Mouse (Mus musculus): ENCODE results near the gene Ppp1r14d. TPM values are rescaled to one million over a fixed set of nuclear protein-coding genes. Genes with fewer than 3 reads are reported as not detected.

The Ppp1r14d gene
- total RNA-seq, 2 experiments from 2014 or later: not detected

GRCm38 (mm10) chr2:119249592-119250061, 19.9 kb upstream of the Ppp1r14d start:
- Histone ChIP-seq H3K4me3 (no peak overlapping the region), H3K27ac (no peak overlapping the region)
- DNase-seq (ENCODE audit: low spot score in 2 of 2): no peak
- TF ChIP-seq CTCF (conservative IDR thresholded peaks at IDR 0.05): no peak

- no peak for DNase-seq (ENCODE audit: low spot score in 2 of 2)
- Histone ChIP-seq H3K27ac (no peak overlapping the region), H3K4me3 (no peak overlapping the region)
- no peak for TF ChIP-seq CTCF (conservative IDR thresholded peaks at IDR 0.05)
Observed at GRCm38 (mm10) chr2:119247904-119248303, 18.2 kb upstream of the Ppp1r14d start.

GRCm38 (mm10) chr2:119245246-119245645, 15.5 kb upstream of the Ppp1r14d start:
- H3K4me3 ChIP-seq: no peak overlapping the region
- H3K27ac ChIP-seq: no peak overlapping the region
- no peak for DNase-seq (ENCODE audit: low spot score in 2 of 2)
- no peak for TF ChIP-seq CTCF (conservative IDR thresholded peaks at IDR 0.05)

DNA sequence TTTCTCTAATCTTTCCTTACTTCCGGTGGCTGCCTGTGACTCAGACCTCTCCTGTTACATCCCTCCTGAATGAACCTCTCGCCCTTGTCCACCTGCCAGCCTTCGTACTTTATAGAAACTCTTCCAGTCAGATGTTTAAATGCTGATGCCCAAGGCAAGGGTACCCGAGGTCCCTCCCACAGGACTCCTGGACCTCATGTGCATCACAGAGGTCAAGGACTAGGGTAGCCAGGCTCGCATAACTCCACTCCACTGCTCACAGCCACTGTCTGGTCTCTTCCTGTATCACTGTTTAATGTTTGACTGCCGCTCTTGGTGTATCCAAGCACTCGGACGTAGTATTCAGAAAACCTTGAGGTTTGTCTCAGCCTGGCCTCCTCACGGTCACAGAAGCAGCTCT, 12.8 kb upstream of the Ppp1r14d start:
- TF ChIP-seq CTCF (conservative IDR thresholded peaks at IDR 0.05): no peak
- H3K4me3 ChIP-seq: no peak overlapping the region
- DNase-seq (ENCODE audit: low spot score in 2 of 2): no peak
- no peak overlapping the region for H3K27ac ChIP-seq

DNA sequence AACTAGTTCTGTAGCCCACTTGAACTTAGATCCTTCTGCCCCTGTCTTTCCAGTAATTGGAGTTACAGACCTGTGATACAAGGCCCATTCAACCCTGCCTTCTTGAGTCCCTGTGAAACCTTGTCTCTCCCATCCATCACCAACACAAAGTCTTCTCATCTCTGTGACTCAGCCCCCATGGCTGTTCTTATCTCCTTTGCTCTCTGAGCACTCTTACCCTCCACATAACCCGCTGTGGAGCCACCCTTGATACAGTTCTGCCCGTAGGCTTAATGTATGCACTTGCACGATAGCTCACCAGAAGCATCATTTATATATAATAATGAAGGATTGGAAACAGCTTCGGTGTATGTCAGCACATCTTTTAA, 11.1 kb upstream of the Ppp1r14d start:
- no peak overlapping the region for H3K27ac ChIP-seq
- no peak for TF ChIP-seq CTCF (conservative IDR thresholded peaks at IDR 0.05)
- H3K4me3 ChIP-seq: no peak overlapping the region

DNA sequence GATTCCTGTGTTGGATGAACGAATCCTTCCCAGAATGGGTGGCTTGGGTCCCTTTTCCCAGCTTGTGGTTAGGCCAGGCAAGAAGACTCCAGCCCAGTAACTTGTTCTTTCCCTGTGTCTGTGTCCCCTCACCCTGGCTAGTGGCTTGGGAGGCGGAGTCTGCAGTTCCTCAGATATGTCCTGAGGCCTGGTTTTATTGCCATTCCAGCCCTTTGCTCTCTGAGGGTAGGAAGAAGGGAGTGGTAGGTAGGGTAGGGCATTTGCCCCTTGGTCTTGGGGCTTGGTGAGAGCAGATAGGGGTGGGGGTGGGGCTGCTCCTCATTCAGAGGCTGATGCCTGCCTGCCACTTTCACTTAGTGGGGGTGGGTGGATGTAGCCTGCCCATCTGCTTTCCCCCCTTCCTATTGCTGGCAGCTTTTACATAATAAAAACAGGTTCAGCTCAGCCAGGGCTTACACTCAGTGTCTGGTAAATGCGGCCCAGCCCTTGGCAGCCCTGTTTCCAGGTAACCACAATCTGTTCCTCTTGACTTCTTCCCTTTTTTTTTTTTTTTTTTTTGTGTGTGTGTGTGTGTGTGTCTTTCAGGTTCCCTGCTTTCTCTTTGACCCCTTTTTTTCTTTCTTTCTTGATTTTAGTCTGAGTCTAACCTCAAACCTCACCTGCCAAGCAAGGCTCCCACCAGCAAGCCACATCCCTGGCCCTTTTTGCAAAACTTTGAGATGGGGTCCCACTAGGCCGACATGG, 10.5 kb upstream of the Ppp1r14d start:
- TF ChIP-seq CTCF (conservative IDR thresholded peaks at IDR 0.05): no peak
- no peak overlapping the region for H3K27ac ChIP-seq
- H3K4me3 ChIP-seq: no peak overlapping the region
- no peak for DNase-seq (ENCODE audit: low spot score in 2 of 2)

More for the DNA sequence above, 11.1 kb upstream of the Ppp1r14d start:
- no peak for DNase-seq (ENCODE audit: low spot score in 2 of 2)

DNA sequence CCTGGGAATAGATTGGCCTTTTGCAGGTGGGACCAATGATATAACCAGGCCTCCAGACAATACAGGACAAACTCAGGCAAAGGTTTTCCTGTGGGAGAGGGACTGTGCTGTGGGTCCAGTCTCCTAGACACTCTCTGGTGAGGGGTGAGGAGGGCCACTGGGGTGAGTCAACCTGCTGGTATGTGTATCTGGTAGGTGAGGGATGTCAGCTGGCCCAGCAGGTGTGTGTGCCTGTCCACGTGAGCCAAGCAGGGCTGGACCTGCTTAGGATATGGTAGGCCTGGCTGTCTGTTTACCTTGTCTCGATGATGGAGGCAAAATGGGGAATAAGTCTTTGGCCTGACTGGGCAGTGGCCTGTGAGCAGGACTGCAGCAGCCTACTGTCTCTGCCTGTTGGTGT, 9.0 kb upstream of the Ppp1r14d start:
- TF ChIP-seq CTCF (conservative IDR thresholded peaks at IDR 0.05): no peak

GRCm38 (mm10) chr2:119237871-119238220, 8.1 kb upstream of the Ppp1r14d start:
- no peak for DNase-seq (ENCODE audit: low spot score in 2 of 2)
- H3K4me3 ChIP-seq: peak overlapping the region; percentile 49
- no peak overlapping the region for H3K27ac ChIP-seq
- no peak for TF ChIP-seq CTCF (conservative IDR thresholded peaks at IDR 0.05)

More for the DNA sequence above, 9.0 kb upstream of the Ppp1r14d start:
- no peak overlapping the region for H3K27ac ChIP-seq
- DNase-seq (ENCODE audit: low spot score in 2 of 2): no peak
- no peak overlapping the region for H3K4me3 ChIP-seq

DNA sequence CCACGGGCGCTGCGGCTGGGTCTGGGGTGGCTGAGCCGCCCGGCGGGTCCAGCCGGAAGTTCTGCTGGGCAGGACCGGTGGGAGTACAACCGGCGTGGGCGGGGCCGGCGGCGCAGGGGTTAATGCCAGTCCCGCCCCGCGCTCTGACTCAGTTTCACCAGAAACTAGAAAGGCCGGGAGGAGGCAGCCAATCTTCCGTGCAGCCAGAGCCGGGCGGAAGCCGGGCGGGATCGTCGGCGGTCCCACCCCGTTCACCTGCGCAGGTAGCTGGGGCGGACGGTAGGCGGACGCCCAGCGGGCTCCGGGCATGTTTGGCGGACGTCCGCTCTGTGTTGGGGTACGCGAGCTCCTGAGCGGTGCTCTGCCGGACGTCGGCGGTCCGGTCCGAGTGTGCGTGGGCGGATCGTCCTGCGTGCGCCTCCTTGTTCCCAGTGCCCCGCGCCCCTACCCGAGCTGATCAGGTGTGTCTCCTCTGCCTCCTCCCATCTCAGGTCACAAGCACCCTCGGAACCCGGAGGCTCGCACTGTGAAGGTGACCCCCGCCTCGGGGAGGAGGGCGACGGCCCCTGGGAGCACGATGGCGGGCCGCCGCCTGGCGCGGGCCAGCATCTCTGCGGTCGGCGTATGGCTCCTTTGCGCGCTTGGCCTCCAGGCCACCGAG, 7.6 kb upstream of the Ppp1r14d start, which contains the start of gene Spint1:
Gene Spint1 (plus strand): TSS at position 153 of the 661 bp plus-strand sequence.
- DNase-seq (ENCODE audit: low spot score in 2 of 2): no peak
- peak within 1 kb of the TSS; percentile 49 for H3K4me3 ChIP-seq
- no peak within 1 kb of the TSS for H3K27ac ChIP-seq
- TF ChIP-seq CTCF (conservative IDR thresholded peaks at IDR 0.05): no peak

DNA sequence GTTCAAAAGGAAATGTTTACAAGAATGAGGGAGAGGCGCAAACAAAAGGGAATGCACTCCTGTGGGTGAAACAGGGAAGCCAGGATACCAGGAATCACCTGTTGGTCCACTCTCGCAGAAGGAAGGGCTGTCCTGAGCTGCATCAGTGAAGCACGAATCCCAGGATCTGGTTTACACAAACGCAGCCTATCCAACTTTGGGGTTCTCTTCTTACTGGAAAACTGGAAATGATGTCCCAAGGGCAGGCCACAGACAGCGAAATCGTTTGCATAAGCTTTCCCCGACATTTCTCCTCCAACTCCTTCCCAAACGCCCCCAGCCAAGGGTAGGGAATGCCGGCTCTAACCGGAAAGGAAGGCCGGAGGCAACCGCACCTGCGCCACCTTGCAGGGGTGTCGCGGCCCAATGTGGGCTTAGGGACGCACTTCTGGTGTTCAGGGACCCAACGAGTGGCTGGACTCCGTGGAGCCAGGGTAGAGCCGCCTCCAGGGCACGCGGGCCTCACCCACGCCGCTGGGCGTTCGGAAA, 7.0 kb upstream of the Ppp1r14d start:
- H3K4me3 ChIP-seq: peak overlapping the region; percentile 49; the same call in 1 of the 2 replicates
- DNase-seq (ENCODE audit: low spot score in 2 of 2): no peak
- no peak overlapping the region for H3K27ac ChIP-seq
- TF ChIP-seq CTCF (conservative IDR thresholded peaks at IDR 0.05): no peak

DNA sequence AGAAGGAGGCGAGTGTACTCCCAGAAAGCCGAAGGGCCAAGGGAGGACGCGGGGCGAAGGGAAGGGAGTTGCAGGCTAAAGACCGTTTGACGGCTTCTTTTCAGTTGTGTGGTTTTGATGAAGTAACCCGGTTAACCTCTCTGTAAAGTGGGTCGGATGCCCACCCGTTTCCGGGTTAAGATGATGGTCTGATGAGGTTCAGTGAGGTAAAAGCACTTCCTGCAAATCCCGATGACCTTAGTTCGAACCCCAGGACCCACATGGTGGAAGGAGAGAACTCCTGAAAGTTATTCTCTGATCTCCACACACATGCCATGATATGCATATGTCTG, 20.6 kb downstream of the Ppp1r14d start:
- H3K4me3 ChIP-seq: peak overlapping the region; percentile 79
- DNase-seq (ENCODE audit: low spot score in 2 of 2): no peak
- no peak; the same call in 1 of the 2 replicates for TF ChIP-seq CTCF (conservative IDR thresholded peaks at IDR 0.05)
- peak overlapping the region; percentile 93 for H3K27ac ChIP-seq

- DNase-seq (ENCODE audit: low spot score in 2 of 2): peak; percentile 96 to 97
- Histone ChIP-seq H3K27ac (peak within 1 kb of the TSS; percentile 93), H3K4me3 (peak within 1 kb of the TSS; percentile 79)
- TF ChIP-seq CTCF (conservative IDR thresholded peaks at IDR 0.05): peak; percentile 10; the same call in 1 of the 2 replicates
Observed at GRCm38 (mm10) chr2:119208344-119209175, 21.1 kb downstream of the Ppp1r14d start, which contains the start of the genes Zfyve19 and Dnajc17. Gene Zfyve19, plus strand, starts transcription at chr2:119208617. Gene Dnajc17, minus strand, starts transcription at chr2:119208795.

DNA sequence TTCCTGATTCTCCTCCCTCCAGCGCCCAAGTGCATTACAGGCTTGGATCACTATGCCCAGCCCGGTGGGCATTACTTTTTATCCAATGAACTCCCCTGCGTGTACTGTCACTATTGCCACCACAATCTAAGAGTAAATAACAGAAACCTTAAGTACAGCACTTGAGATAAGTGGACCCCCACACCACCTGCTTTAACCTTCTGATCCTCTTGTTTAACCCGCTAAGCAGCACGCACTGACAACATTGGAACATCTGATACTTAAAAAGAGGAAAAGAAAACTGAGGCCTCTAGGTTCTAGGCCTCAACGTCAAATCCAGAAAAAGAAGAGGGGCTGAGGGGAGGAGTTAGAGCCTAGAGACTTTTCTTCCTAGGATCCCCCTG, 21.8 kb downstream of the Ppp1r14d start:
- peak overlapping the region; percentile 93 for H3K27ac ChIP-seq
- DNase-seq (ENCODE audit: low spot score in 2 of 2): no peak
- H3K4me3 ChIP-seq: peak overlapping the region; percentile 79
- no peak for TF ChIP-seq CTCF (conservative IDR thresholded peaks at IDR 0.05)
